Mouse (Mus musculus) midbrain, embryonic 16.5 days (tissue): ENCODE data around the gene Map2k2. TPM values are rescaled to one million over a fixed set of nuclear protein-coding genes. Genes with fewer than 3 reads are reported as not detected.

ENCODE experiments used
- ATAC-seq: fragments of 200-750 bp; cut with Nextera tagmentation; 2 replicates; pipeline ENCODE4 v1.8.0; 2017; ENCODE audit warnings: moderate TSS enrichment
- H3K27ac ChIP-seq: fragments of 300-500 bp; sonication (generic); 2 replicates; pipeline ENCODE4 v1.5.1; 2014; ENCODE audit warnings: mild to moderate bottlenecking, low read length, mixed read lengths
- H3K27me3 ChIP-seq: fragments of 300-500 bp; sonication (generic); 2 replicates; pipeline ENCODE4 v1.6.1; 2014; ENCODE audit warnings: low read depth, low read length, mixed read lengths; ENCODE audit not compliant: control insufficient read depth, insufficient read depth
- H3K36me3 ChIP-seq: fragments of 300-500 bp; sonication (generic); 2 replicates; pipeline ENCODE4 v1.6.1; 2014; ENCODE audit warnings: mild to moderate bottlenecking, low read length, moderate library complexity, mixed read lengths; ENCODE audit not compliant: control insufficient read depth, insufficient read depth
- H3K4me1 ChIP-seq: fragments of 300-500 bp; sonication (generic); 2 replicates; pipeline ENCODE4 v1.6.1; 2014; ENCODE audit warnings: mild to moderate bottlenecking, low read length, mixed read lengths; ENCODE audit not compliant: control insufficient read depth, insufficient read depth
- H3K4me2 ChIP-seq: fragments of 300-500 bp; sonication (generic); 2 replicates; pipeline ENCODE4 v1.6.1; 2014; ENCODE audit warnings: mild to moderate bottlenecking, low read length, mixed read lengths
- H3K4me3 ChIP-seq: fragments of 300-500 bp; sonication (generic); 2 replicates; pipeline ENCODE4 v1.5.1; 2014; ENCODE audit warnings: low read depth, mild to moderate bottlenecking, low read length, moderate library complexity, mixed read lengths
- H3K9ac ChIP-seq: fragments of 300-500 bp; sonication (generic); 2 replicates; pipeline ENCODE4 v1.6.1; 2014; ENCODE audit warnings: low read depth, low read length, mixed read lengths
- H3K9me3 ChIP-seq: fragments of 300-500 bp; sonication (generic); replicated peaks from 2 replicates; pipeline ENCODE4 v1.6.1; 2014; ENCODE audit warnings: mild to moderate bottlenecking, low read length, mixed read lengths; ENCODE audit not compliant: control insufficient read depth, poor library complexity, severe bottlenecking
- WGBS: fragments of 180-500 bp; shearing (Covaris S2); extraction: QIAGEN DNeasy Blood & Tissue Kit; methylation state at CpG from one replicate; pipeline ENCODE4 v1.1.7; 2014; 5-methylcytosine and 5-hydroxymethylcytosine counted together
- polyA plus RNA-seq: library from polyadenylated mRNA; unstranded; fragments of >200 nt; fragmentation: Nextera tagmentation; extraction: Ambion mirVana; gene quantifications from 2 replicates; pipeline ENCODE4 v1.2.1, GENCODE M21; 2015

The Map2k2 gene
- polyA plus RNA-seq, 1 experiment from 2014 or later: 227 TPM

DNA sequence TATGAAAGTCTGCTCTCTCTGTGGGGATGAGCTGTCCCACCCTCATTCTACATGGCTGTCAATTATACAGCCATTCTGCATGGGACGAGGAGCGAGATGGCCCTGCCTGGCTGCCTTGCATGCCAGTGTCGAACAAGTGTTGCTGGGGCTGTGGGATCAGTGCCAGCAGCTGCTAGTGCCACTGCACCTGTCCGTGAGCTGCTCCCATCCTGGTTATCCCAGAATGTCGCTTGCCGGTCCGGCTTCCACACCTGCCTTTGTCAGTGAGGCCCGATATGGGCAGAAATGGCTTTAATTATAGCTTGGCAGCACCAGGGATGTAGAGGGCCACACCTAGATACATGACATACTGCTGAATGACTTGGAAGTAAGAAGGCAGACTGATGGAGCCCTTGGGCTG, 33.4 kb upstream of the Map2k2 start:
- ATAC-seq: no peak
- no peaks in the 10 kb centered on the region; the same call in 1 of the 2 replicates for H3K9me3 ChIP-seq

DNA sequence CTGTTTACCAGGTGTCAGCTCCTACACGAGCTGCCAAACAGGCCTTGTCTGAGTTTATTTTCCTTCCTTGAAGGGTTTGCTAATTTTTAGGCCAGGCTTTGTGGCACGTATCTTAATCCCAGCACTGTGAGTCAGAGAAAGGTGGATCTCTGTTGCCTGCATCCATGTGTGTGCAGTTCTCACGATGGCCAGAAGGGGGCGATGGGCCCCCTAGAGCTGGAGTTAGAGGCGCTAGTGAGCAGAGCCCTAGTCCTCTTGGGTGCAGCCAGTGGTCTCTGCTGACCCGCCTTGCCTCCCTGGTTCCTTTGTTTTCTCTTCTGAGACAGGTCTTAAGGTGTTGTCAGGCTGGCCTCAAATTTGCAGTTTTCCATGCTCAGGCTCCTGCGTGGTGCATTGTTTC, 32.3 kb upstream of the Map2k2 start:
- Histone ChIP-seq H3K4me1 (peaks cover 19% of the 10 kb centered on the region), H3K4me3 (no peak overlapping the region), H3K36me3 (peaks cover 29% of the 10 kb centered on the region), H3K9ac (no peak overlapping the region), H3K9me3 (no peaks in the 10 kb centered on the region; the same call in 1 of the 2 replicates), H3K27ac (no peak overlapping the region), H3K27me3 (no peaks in the 10 kb centered on the region), H3K4me2 (no peak overlapping the region)
- 65% methylated on average over 7 of the region's 7 CpGs for WGBS
- ATAC-seq: no peak

More for the DNA sequence above, 33.4 kb upstream of the Map2k2 start:
- Histone ChIP-seq H3K4me3 (no peak overlapping the region), H3K27me3 (no peaks in the 10 kb centered on the region), H3K4me2 (no peak overlapping the region), H3K36me3 (peaks cover 22% of the 10 kb centered on the region), H3K27ac (no peak overlapping the region), H3K9ac (no peak overlapping the region; the same call in 1 of the 2 replicates), H3K4me1 (peaks cover 19% of the 10 kb centered on the region)
- 93% methylated on average over 8 of the region's 8 CpGs for WGBS

DNA sequence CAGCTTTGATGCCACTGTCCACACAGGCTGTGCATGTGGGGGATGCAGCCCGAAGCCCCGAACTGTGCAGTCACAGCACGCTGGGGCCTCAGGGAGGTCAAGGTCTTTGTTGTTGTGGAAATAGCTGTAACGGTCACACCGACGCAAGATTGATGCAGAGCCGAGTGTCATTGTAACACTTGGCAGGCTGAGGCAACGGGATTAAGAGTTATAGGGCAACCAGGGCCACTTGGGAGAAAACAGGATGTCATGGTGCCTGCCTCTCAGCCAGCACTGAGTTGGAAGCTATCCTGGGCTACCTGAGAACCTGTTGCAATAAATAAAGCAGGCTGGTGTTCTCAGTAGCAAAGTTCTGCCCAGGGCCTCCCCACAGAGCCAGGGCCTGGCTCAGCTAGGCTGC, 30.0 kb upstream of the Map2k2 start:
- Histone ChIP-seq H3K4me2 (no peak overlapping the region), H3K9me3 (no peaks in the 10 kb centered on the region; the same call in 1 of the 2 replicates), H3K27ac (no peak overlapping the region), H3K36me3 (peaks cover 49% of the 10 kb centered on the region), H3K4me3 (no peak overlapping the region), H3K9ac (no peak overlapping the region), H3K27me3 (no peaks in the 10 kb centered on the region), H3K4me1 (peaks cover 6% of the 10 kb centered on the region)
- ATAC-seq: no peak
- WGBS: 57% methylated on average over 8 of the region's 8 CpGs

DNA sequence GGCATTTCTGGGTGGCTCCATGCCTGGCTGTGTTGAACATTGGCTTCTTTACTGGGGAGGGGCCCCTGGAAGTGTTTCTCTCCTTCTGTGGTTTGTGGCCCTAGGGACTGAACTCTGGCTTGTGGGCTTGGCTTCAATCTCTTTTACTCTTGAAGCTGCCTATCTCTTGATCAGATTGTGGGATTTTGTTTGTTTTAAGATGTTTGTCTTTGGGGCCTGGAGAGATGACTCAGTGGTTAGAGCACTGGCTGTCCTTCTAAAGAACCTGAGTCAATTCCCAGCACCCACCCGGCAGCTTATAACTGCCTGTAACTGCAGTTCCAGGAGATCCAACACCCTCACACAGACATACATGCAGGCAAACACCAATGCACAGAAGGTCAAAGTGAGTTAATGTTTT, 29.4 kb upstream of the Map2k2 start:
- WGBS: 93% methylated on average over 1 of the region's 1 CpGs
- Histone ChIP-seq H3K9ac (no peak overlapping the region), H3K9me3 (no peaks in the 10 kb centered on the region; the same call in 1 of the 2 replicates), H3K4me1 (peaks cover under 1% of the 10 kb centered on the region; the same call in 1 of the 2 replicates), H3K4me2 (no peak overlapping the region), H3K27ac (no peak overlapping the region), H3K27me3 (no peaks in the 10 kb centered on the region), H3K36me3 (peaks cover 54% of the 10 kb centered on the region), H3K4me3 (no peak overlapping the region)
- no peak for ATAC-seq

DNA sequence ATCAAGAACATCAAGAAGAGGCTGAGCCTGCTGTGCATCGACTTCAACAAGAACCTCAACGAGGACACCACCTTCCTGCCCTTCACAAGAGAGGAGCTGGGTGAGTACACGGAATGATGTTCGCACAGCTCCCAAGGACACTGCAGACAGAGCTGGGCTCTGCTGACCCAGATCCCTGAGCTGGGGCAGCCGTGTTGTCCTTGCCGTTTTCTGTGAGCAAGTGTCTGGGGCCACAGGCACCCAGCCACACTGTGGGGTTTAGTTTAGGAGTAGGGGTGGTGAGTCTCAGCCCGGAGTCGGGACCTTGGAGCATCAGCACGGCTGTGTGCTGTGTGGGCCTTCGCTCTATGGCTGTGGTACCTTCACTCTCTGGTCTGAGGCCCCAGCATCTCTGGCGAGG, 27.8 kb upstream of the Map2k2 start:
- no peak overlapping the region for H3K27ac ChIP-seq
- no peak for ATAC-seq
- H3K9me3 ChIP-seq: no peaks in the 10 kb centered on the region; the same call in 1 of the 2 replicates
- peaks cover 63% of the 10 kb centered on the region for H3K36me3 ChIP-seq
- no peaks in the 10 kb centered on the region for H3K4me1 ChIP-seq
- no peak overlapping the region for H3K4me3 ChIP-seq
- WGBS: 95% methylated on average over 11 of the region's 11 CpGs
- no peak overlapping the region for H3K9ac ChIP-seq
- H3K4me2 ChIP-seq: no peak overlapping the region
- H3K27me3 ChIP-seq: no peaks in the 10 kb centered on the region

DNA sequence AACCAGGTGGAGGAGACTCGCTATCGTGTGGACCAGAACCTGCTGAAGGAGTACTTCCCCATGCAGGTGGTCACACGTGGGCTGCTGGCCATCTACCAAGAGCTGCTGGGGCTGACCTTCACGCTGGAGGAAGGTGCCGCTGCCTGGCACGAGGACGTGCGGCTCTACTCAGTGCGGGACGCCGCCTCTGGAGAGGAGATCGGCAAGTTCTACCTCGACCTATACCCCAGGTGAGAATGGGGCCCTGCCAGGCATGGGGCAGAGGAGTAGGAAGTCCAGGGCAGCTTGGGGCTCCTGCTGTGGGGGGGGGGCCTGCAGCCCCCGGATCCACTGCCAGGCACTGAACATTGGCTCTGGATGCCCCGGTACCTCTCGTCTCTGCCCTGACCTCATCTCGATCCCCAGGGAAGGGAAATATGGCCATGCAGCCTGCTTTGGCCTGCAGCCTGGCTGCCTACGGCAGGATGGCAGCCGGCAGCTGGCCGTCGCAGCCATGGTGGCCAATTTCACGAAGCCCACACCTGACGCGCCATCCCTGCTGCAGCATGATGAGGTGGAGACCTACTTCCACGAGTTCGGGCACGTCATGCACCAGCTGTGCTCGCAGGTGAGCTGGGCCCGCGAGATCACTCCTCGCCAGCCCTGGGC, 25.6 kb upstream of the Map2k2 start:
- Histone ChIP-seq H3K27ac (no peak overlapping the region), H3K4me1 (no peaks in the 10 kb centered on the region), H3K27me3 (no peaks in the 10 kb centered on the region), H3K9me3 (no peaks in the 10 kb centered on the region), H3K4me2 (no peak overlapping the region), H3K36me3 (peaks cover 45% of the 10 kb centered on the region), H3K4me3 (no peak overlapping the region), H3K9ac (no peak overlapping the region)
- WGBS: 93% methylated on average over 31 of the region's 31 CpGs
- ATAC-seq: no peak

DNA sequence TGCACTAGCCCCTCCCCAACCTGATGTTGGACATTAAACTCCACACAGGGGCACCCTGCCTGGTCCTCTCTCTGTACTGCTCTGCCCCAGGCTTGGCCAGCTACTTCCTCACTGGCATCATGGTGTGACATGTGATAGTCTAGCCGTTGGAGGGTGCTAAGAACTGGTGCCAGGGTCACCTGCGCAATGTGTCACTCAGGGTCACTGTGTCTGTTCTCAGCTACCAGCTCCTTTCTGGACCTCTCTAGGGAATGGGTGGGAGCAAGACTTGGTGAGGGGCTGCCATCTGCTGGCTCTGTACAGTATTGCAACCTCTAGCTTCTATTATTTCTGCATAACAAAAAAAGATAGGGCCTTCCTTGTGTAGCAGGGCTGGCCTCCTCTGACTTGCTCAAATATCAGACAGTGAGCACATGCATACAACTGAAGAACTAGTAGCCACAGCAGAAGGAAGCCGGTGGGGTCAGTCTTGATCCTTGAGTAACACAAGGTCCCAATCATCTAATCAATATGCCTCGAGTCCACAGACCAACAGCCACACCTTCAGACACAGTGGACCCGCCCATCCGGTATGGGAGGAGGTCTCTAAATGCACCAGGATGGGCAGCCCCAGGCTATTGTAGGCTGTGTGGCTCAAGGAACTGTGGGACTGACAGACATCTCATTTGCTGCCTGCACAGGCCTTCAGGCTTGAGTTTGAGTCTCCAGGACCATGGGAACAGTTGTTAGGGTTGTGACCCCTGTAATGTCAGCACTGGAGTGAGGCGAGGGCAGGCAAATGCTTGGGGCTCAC, 23.4 kb upstream of the Map2k2 start:
- 79% methylated on average over 7 of the region's 7 CpGs for WGBS
- peaks cover 41% of the 10 kb centered on the region for H3K36me3 ChIP-seq
- no peak overlapping the region for H3K27ac ChIP-seq
- H3K9ac ChIP-seq: no peak overlapping the region
- no peaks in the 10 kb centered on the region for H3K9me3 ChIP-seq
- no peak overlapping the region for H3K4me2 ChIP-seq
- H3K27me3 ChIP-seq: no peaks in the 10 kb centered on the region
- H3K4me1 ChIP-seq: no peaks in the 10 kb centered on the region
- H3K4me3 ChIP-seq: no peak overlapping the region
- peak; percentile 30; the same call in 1 of the 2 replicates for ATAC-seq

DNA sequence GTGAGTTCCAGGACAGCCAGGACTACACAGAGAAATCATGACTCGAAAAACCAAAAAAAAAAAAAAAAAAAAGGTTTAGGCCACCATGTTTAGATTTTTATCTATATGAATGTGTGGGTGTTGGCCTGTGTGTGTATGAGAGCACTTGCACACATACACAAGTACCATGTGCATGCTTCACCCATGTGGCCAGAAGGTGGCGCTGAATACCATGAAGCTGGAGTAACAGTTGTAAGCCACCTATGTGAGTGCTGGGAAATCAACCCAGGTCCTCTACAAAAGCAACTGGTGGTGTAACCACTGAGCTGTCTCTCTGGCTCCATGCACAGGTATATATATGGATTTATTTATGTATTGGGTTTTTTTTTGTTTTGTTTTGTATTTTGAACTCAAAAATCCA, 18.7 kb upstream of the Map2k2 start:
- ATAC-seq: no peak

DNA sequence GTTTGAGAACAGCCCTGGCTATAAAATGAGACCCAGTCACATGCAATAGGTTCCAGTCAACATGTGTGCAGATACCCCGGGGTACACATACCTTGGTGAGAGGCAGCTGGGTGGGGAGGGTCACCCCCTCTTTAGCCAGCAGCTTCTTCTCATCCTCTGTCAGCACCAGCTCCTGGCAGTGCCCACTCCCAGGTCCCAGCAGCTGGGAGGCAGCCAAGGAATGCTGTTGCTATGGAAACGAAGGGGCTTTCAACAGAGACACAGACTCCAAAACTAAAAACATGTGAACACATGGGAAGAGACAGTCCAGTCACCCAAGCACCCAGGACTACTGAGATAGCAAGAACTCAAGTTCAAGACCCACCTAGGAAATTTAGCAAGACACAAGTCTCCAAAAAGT, 16.5 kb upstream of the Map2k2 start:
- no peaks in the 10 kb centered on the region for H3K36me3 ChIP-seq

More for the DNA sequence above, 18.7 kb upstream of the Map2k2 start:
- WGBS: 58% methylated on average over 2 of the region's 2 CpGs
- Histone ChIP-seq H3K4me1 (no peaks in the 10 kb centered on the region), H3K36me3 (peaks cover 3% of the 10 kb centered on the region), H3K27ac (no peak overlapping the region), H3K4me3 (no peak overlapping the region), H3K4me2 (no peak overlapping the region), H3K9ac (no peak overlapping the region), H3K9me3 (no peaks in the 10 kb centered on the region), H3K27me3 (no peaks in the 10 kb centered on the region)

More for the DNA sequence above, 16.5 kb upstream of the Map2k2 start:
- no peak overlapping the region for H3K27ac ChIP-seq
- no peaks in the 10 kb centered on the region for H3K27me3 ChIP-seq
- H3K4me1 ChIP-seq: no peaks in the 10 kb centered on the region
- no peaks in the 10 kb centered on the region for H3K9me3 ChIP-seq
- no peak; the same call in 1 of the 2 replicates for ATAC-seq
- H3K4me3 ChIP-seq: no peak overlapping the region
- H3K4me2 ChIP-seq: no peak overlapping the region
- 65% methylated on average over 2 of the region's 2 CpGs for WGBS
- H3K9ac ChIP-seq: no peak overlapping the region
